Mouse (Mus musculus): Measurements from ENCODE around the gene Laptm4a. TPM values are rescaled to one million over a fixed set of nuclear protein-coding genes. Genes with fewer than 3 reads are reported as not detected.
"Not testable (repeated sequence)": the region's sequence is repeated elsewhere in the genome, so short reads cannot be mapped to it uniquely, and the experiment has no call there.

The Laptm4a gene
- total and polyA plus RNA-seq, 2 experiments from 2014 or later: 358 to 365 TPM

DNA sequence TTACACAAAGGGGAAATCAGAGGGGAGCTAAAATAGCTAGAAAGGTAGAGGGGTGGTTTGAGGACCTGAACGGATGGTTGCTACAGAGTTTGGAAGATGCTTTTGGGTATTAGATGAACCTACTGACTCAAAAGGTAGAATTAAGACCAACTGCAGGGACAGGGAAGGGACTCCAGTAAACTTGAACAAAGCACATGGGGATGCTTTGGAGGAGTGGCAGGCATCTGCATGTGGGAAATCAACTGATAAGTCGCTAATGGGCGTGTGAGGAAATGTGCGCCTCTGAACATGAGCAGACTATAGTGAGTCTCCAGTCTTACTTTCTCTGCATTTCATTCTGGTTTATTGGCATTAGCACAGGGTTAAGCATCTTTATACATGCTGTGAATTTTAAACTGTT is 9.6 kb downstream of the Laptm4a start:
- H3K9me3 ChIP-seq (replicated peaks; ENCODE audit: control insufficient read depth, low read length): no peaks in the 10 kb centered on the region
- H3K36me3 ChIP-seq (replicated peaks; ENCODE audit: control insufficient read depth, insufficient read depth, low read length): peaks cover 30% of the 10 kb centered on the region
- TF ChIP-seq CTCF (IDR thresholded peaks at IDR 0.05; ENCODE audit: low read depth): no peak
- TF ChIP-seq EP300 (IDR thresholded peaks at IDR 0.05; ENCODE audit: low read depth): no peak
- 34% methylated on average over 4 of the region's 4 CpGs for WGBS
- no peak overlapping the region for H3K4me2 ChIP-seq (ENCODE audit: low read depth, low read length)
- H3K9ac ChIP-seq (replicated peaks; ENCODE audit: low read depth, low read length): no peak overlapping the region
- H3K27ac ChIP-seq (ENCODE audit: low read depth): 0 out of 2 replicates have a peak overlapping the region, but pooled peaks have one; percentile 15
- DNase-seq (ENCODE audit: low spot score): no peak
- no peak overlapping the region for H3K4me3 ChIP-seq (ENCODE audit: low read depth, low read length)
- H3K4me1 ChIP-seq (ENCODE audit: control insufficient read depth, insufficient read depth): peaks cover 42% of the 10 kb centered on the region
- no peak for ATAC-seq (ENCODE audit: insufficient read depth, low read depth)
- no peaks in the 10 kb centered on the region for H3K27me3 ChIP-seq (ENCODE audit: control insufficient read depth, insufficient read depth, low read length)

DNA sequence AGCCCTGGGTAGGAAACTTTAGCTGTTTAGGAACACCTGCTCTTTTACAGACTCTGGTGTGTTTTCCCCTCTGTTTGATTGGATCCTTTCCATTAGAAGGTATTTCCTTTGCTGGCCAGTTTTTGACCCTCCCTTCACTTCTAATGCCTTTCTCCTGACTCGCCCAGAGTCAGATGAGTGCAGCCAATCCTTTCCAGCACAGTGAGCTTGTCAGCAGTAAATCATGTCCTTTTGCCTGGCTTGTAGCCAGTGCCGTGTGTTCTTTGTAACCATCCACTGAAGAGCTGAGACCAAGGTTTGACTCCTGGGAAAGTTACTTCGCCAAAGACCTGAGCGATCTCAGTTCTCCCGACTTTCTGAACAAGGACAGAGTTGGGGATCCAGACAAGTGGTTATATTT is 13.9 kb downstream of the Laptm4a start:
- TF ChIP-seq EP300 (IDR thresholded peaks at IDR 0.05; ENCODE audit: low read depth) (no peak), CTCF (IDR thresholded peaks at IDR 0.05; ENCODE audit: low read depth) (no peak)
- peak overlapping the region; percentile 46; the same call in 1 of the 2 replicates for H3K27ac ChIP-seq (ENCODE audit: low read depth)

DNA sequence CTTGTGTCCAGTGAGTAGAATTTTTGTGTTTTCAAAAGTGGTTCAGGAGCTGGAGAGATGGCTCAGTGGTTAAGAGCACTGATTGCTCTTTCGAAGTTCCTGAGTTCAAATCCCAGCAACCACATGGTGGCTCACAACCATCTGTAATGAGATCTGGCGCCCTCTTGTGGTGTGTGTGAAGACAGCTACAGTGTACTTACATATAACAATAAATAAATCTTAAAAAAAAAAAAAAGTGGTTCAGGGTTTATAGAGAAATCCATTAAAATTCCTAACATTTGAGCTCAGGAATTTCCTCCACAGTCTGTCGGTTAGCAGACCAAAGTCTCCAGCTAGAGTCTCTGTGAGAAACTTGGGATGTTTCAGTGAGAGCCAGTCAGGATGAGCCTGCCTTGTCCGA is 14.7 kb downstream of the Laptm4a start:
- not testable (repeated sequence) for DNase-seq (ENCODE audit: low spot score); H3K4me1 ChIP-seq (ENCODE audit: control insufficient read depth, insufficient read depth); H3K9me3 ChIP-seq (replicated peaks; ENCODE audit: control insufficient read depth, low read length); H3K27me3 ChIP-seq (ENCODE audit: control insufficient read depth, insufficient read depth, low read length); H3K4me3 ChIP-seq (ENCODE audit: low read depth, low read length); H3K9ac ChIP-seq (replicated peaks; ENCODE audit: low read depth, low read length); ATAC-seq (ENCODE audit: insufficient read depth, low read depth); H3K27ac ChIP-seq (ENCODE audit: low read depth); H3K4me2 ChIP-seq (ENCODE audit: low read depth, low read length)
- H3K36me3 ChIP-seq (replicated peaks; ENCODE audit: control insufficient read depth, insufficient read depth, low read length): peaks cover 66% of the 10 kb centered on the region
- TF ChIP-seq CTCF (IDR thresholded peaks at IDR 0.05; ENCODE audit: low read depth): peak; percentile 36; the same call in 1 of the 2 replicates
- 76% methylated on average over 4 of the region's 4 CpGs for WGBS

More for the DNA sequence above, 13.9 kb downstream of the Laptm4a start:
- DNase-seq (ENCODE audit: low spot score) (peak; percentile 37), ATAC-seq (ENCODE audit: insufficient read depth, low read depth) (peak; percentile 63; the same call in 1 of the 2 replicates)
- no peak overlapping the region for H3K4me3 ChIP-seq (ENCODE audit: low read depth, low read length)
- WGBS: 38% methylated on average over 5 of the region's 5 CpGs
- H3K9me3 ChIP-seq (replicated peaks; ENCODE audit: control insufficient read depth, low read length): no peaks in the 10 kb centered on the region
- peaks cover 12% of the 10 kb centered on the region for H3K4me1 ChIP-seq (ENCODE audit: control insufficient read depth, insufficient read depth)
- H3K27me3 ChIP-seq (ENCODE audit: control insufficient read depth, insufficient read depth, low read length): no peaks in the 10 kb centered on the region
- H3K36me3 ChIP-seq (replicated peaks; ENCODE audit: control insufficient read depth, insufficient read depth, low read length): peaks cover 66% of the 10 kb centered on the region
- H3K9ac ChIP-seq (replicated peaks; ENCODE audit: low read depth, low read length): no peak overlapping the region; the same call in 1 of the 2 replicates
- H3K4me2 ChIP-seq (ENCODE audit: low read depth, low read length): no peak overlapping the region

DNA sequence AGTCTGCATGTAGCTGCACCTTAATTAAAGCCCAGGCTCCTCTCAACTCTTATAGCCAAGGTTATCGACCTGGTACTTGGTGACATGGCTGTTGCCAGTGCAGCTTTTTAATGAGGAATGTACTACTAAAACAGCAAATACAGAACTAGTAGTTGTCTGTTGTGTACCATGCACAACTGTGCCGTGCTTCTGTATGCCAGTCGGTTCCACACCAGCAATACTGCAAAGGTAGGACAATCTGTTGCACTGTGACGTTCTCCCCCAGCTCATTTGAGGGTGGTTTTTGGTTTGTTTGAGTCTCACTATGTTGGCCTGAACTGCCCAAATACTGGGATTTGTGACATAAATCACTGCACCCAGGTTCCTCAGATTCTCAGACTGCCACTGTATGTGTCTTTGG is 18.0 kb downstream of the Laptm4a start:
- Histone ChIP-seq H3K4me2 (ENCODE audit: low read depth, low read length) (no peak overlapping the region), H3K27ac (ENCODE audit: low read depth) (no peak overlapping the region), H3K9ac (replicated peaks; ENCODE audit: low read depth, low read length) (no peak overlapping the region), H3K36me3 (replicated peaks; ENCODE audit: control insufficient read depth, insufficient read depth, low read length) (peaks cover 52% of the 10 kb centered on the region), H3K9me3 (replicated peaks; ENCODE audit: control insufficient read depth, low read length) (no peaks in the 10 kb centered on the region), H3K4me1 (ENCODE audit: control insufficient read depth, insufficient read depth) (no peaks in the 10 kb centered on the region), H3K27me3 (ENCODE audit: control insufficient read depth, insufficient read depth, low read length) (no peaks in the 10 kb centered on the region), H3K4me3 (ENCODE audit: low read depth, low read length) (no peak overlapping the region)
- 89% methylated on average over 4 of the region's 4 CpGs for WGBS
- TF ChIP-seq EP300 (IDR thresholded peaks at IDR 0.05; ENCODE audit: low read depth) (0 out of 2 replicates have a peak, but pooled peaks have one; percentile 21), CTCF (IDR thresholded peaks at IDR 0.05; ENCODE audit: low read depth) (no peak)
- DNase-seq (ENCODE audit: low spot score) (no peak), ATAC-seq (ENCODE audit: insufficient read depth, low read depth) (no peak)

DNA sequence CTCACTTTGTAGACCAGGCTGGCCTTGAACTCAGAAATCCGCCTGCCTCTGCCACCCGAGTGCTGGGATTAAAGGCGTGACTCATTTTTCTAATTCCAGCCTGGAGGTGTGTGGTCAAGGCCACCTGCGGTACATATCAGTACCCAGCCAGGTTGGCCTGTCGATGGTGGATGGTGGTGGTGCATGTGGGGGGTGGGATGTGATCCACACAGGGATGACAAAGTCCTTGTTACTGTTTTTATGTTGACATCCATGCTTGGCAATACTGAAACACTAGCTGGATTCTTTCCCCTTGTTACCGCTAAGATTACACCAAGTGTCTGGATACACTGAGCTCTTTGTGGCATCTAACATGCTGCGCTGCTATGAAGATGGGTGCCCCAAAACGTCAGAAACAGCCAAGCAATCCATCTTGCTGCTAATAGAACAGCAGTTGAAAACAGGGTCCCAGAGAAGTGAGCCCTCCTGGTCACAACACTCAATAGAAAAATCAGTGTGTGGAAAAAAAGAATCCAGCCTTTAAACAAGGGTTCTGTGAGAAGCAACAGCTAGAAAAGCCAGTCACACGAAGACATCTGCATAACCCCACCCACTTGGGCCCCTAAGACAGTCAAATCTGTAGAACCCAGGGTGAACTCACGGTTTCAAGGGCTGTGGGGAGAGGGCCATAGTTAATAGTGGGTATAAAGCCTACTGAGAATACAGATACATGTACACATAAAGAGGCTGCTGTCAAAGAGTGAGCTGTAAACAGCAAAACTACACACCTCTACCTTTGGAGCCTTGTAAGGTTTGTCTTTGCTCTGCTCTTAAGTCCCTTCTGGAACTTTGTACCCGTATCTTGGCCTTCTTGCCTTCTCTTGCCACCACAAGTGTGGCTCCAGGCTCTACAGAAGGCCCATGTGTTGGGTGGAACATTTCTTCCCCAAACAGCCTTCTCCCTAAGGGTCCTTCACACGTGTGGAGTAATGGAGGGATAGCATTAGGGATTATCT is 18.8 kb downstream of the Laptm4a start:
- ATAC-seq (ENCODE audit: insufficient read depth, low read depth) (no peak), DNase-seq (ENCODE audit: low spot score) (no peak)
- TF ChIP-seq CTCF (IDR thresholded peaks at IDR 0.05; ENCODE audit: low read depth): no peak
- TF ChIP-seq EP300 (IDR thresholded peaks at IDR 0.05; ENCODE audit: low read depth): no peak
- no peak overlapping the region for H3K27ac ChIP-seq (ENCODE audit: low read depth)
- H3K4me3 ChIP-seq (ENCODE audit: low read depth, low read length): no peak overlapping the region
- H3K36me3 ChIP-seq (replicated peaks; ENCODE audit: control insufficient read depth, insufficient read depth, low read length): peaks cover 44% of the 10 kb centered on the region
- 59% methylated on average over 12 of the region's 12 CpGs for WGBS
- H3K9me3 ChIP-seq (replicated peaks; ENCODE audit: control insufficient read depth, low read length): no peaks in the 10 kb centered on the region
- H3K9ac ChIP-seq (replicated peaks; ENCODE audit: low read depth, low read length): no peak overlapping the region
- H3K4me1 ChIP-seq (ENCODE audit: control insufficient read depth, insufficient read depth): no peaks in the 10 kb centered on the region
- H3K27me3 ChIP-seq (ENCODE audit: control insufficient read depth, insufficient read depth, low read length): no peaks in the 10 kb centered on the region
- no peak overlapping the region for H3K4me2 ChIP-seq (ENCODE audit: low read depth, low read length)
